Mouse (Mus musculus) heart, adult 2 months (tissue): ENCODE results near the gene Cubn. TPM values are rescaled to one million over a fixed set of nuclear protein-coding genes. Genes with fewer than 3 reads are reported as not detected.
A peak's percentile ranks its signal among the peaks of the same experiment; 100 is the strongest.

Source experiments
- DNase-seq, 2 experiments: peaks; one replicate each; pipeline ENCODE4 v3.0.0; 2021
- H3K27ac ChIP-seq: fragments of 200-600 bp; 2 replicates; pipeline ENCODE4 v1.8.1; 2022
- H3K27me3 ChIP-seq: fragments of 200-500 bp; 2 replicates; pipeline ENCODE4 v1.6.1; 2012; ENCODE audit warnings: mild to moderate bottlenecking, low read length, inconsistent platforms, mixed read lengths; ENCODE audit not compliant: control insufficient read depth, insufficient read depth
- H3K36me3 ChIP-seq: fragments of 200-500 bp; 2 replicates; pipeline ENCODE4 v1.6.1; 2012; ENCODE audit warnings: low read length, inconsistent platforms; ENCODE audit not compliant: control insufficient read depth, insufficient read depth
- H3K4me1 ChIP-seq: fragments of 200-500 bp; 2 replicates; pipeline ENCODE4 v1.6.1; 2011; ENCODE audit warnings: low read length; ENCODE audit not compliant: control insufficient read depth, insufficient read depth
- H3K4me3 ChIP-seq: fragments of 200-600 bp; 2 replicates; pipeline ENCODE4 v1.8.1; 2022
- H3K79me2 ChIP-seq: fragments of 200-500 bp; replicated peaks from 2 replicates; pipeline ENCODE4 v1.6.1; 2012; ENCODE audit warnings: mild to moderate bottlenecking, inconsistent platforms, low read length, moderate library complexity, mixed read lengths; ENCODE audit not compliant: control insufficient read depth, insufficient read depth
- H3K9ac ChIP-seq: fragments of 200-500 bp; 2 replicates; pipeline ENCODE4 v1.6.1; 2012; ENCODE audit warnings: low read depth, mild to moderate bottlenecking, control low read depth, inconsistent platforms, low read length, mixed read lengths
- CTCF ChIP-seq: fragments of 200-600 bp; IDR thresholded peaks from 2 replicates; pipeline ENCODE4 v1.8.1; 2022; ENCODE audit warnings: antibody characterized with exemption, mild to moderate bottlenecking, moderate library complexity
- EP300 ChIP-seq: fragments of 200-500 bp; IDR thresholded peaks from 2 replicates; pipeline ENCODE4 v1.6.1; 2011; ENCODE audit warnings: low read depth, low read length, control low read depth; ENCODE audit not compliant: insufficient read depth
- POLR2A ChIP-seq: fragments of 200-500 bp; IDR thresholded peaks from 2 replicates; pipeline ENCODE4 v1.6.1; 2011; ENCODE audit warnings: mild to moderate bottlenecking, low read depth, low read length, control low read depth; ENCODE audit not compliant: insufficient read depth
- WGBS: fragments of 180-500 bp; shearing (Covaris S2); methylation state at CpG from one replicate; pipeline ENCODE4 v1.1.7; 2018; 5-methylcytosine and 5-hydroxymethylcytosine counted together
- intact Hi-C: fragments of 180-260 bp; cut with DNase I; formaldehyde crosslinking; loops from one replicate; pipeline ENCODE4 v1.15.1; 2025
- polyA plus RNA-seq: library from polyadenylated mRNA; depleted of rRNA; stranded (reverse); fragments of >200 nt; gene quantifications from 2 replicates; pipeline ENCODE4 v1.2.3, GENCODE M21; 2012
- total RNA-seq, 2 experiments: library from RNA; stranded (reverse); gene quantifications; 2 replicates each; pipeline ENCODE4 v1.2.3; 2021

Gene Cubn
- total and polyA plus RNA-seq, 3 experiments, result 0.27 to 1.1 (median 0.81) TPM

- WGBS, result 96% methylated on average over 5 of the region's 5 CpGs
- intact Hi-C loops, result no loop called here
Measured at GRCm38 (mm10) chr2:13386631-13387030, 105.0 kb downstream of the Cubn start.

GRCm38 (mm10) chr2:13385542-13386345 lies 105.9 kb downstream of the Cubn start:
- Histone ChIP-seq H3K27me3 (no peaks in the 10 kb centered on the region), H3K9ac (no peak overlapping the region), H3K79me2 (no peaks in the 10 kb centered on the region), H3K4me1 (peaks cover 18% of the 10 kb centered on the region), H3K4me3 (no peak overlapping the region), H3K27ac (peak overlapping the region; percentile 90), H3K36me3 (peaks cover 15% of the 10 kb centered on the region)
- no peak for DNase-seq
- intact Hi-C loops, result loop anchor here (2.0 kb wide), 1 partner anchor 15 kb away; no protein-coding TSS in a partner anchor
- WGBS, result 25% methylated on average over 3 of the region's 3 CpGs
- TF ChIP-seq POLR2A (no peak), EP300 (no peak), CTCF (no peak)

More at GRCm38 (mm10) chr2:13386631-13387030, 105.0 kb downstream of the Cubn start:
- peaks cover 20% of the 10 kb centered on the region for H3K4me1 ChIP-seq
- H3K9ac ChIP-seq, result no peak overlapping the region
- no peak for DNase-seq
- no peaks in the 10 kb centered on the region for H3K27me3 ChIP-seq
- peak overlapping the region; percentile 90 for H3K27ac ChIP-seq
- H3K79me2 ChIP-seq, result no peaks in the 10 kb centered on the region
- H3K4me3 ChIP-seq, result no peak overlapping the region
- H3K36me3 ChIP-seq, result peaks cover 15% of the 10 kb centered on the region
- no peak for TF ChIP-seq EP300
- no peak for TF ChIP-seq POLR2A
- TF ChIP-seq CTCF, result no peak

- intact Hi-C loops, result loop anchor here (2.0 kb wide), 1 partner anchor 14 kb away; no protein-coding TSS in a partner anchor
- Histone ChIP-seq H3K27ac (peak overlapping the region; percentile 90), H3K9ac (no peak overlapping the region), H3K27me3 (no peaks in the 10 kb centered on the region), H3K79me2 (no peaks in the 10 kb centered on the region), H3K36me3 (peaks cover 11% of the 10 kb centered on the region), H3K4me1 (peaks cover 17% of the 10 kb centered on the region), H3K4me3 (no peak overlapping the region)
- DNase-seq, result peak; percentile 53 to 71
- TF ChIP-seq CTCF, result no peak
- peak; percentile 39; the same call in 1 of the 2 replicates for TF ChIP-seq POLR2A
- TF ChIP-seq EP300, result peak; percentile 88
- 30% methylated on average over 4 of the region's 4 CpGs for WGBS
Measured at GRCm38 (mm10) chr2:13384775-13385541, 106.7 kb downstream of the Cubn start.

- intact Hi-C loops, result no loop called here
- H3K27me3 ChIP-seq, result no peaks in the 10 kb centered on the region
Measured at GRCm38 (mm10) chr2:13376166-13376565, 115.4 kb downstream of the Cubn start.

GRCm38 (mm10) chr2:13373291-13373690 lies 118.3 kb downstream of the Cubn start:
- WGBS, result 82% methylated on average over 1 of the region's 1 CpGs
- TF ChIP-seq CTCF, result no peak
- no peak for TF ChIP-seq POLR2A
- H3K36me3 ChIP-seq, result peaks cover 5% of the 10 kb centered on the region
- DNase-seq, result no peak
- H3K4me1 ChIP-seq, result peaks cover 14% of the 10 kb centered on the region
- H3K4me3 ChIP-seq, result no peak overlapping the region
- intact Hi-C loops, result loop anchor here (5.0 kb wide), 2 partner anchors 39 to 199 kb away; partner anchors contain the start of gene Vim
- no peaks in the 10 kb centered on the region for H3K27me3 ChIP-seq
- H3K79me2 ChIP-seq, result no peaks in the 10 kb centered on the region
- H3K9ac ChIP-seq, result no peak overlapping the region
- peak overlapping the region; percentile 87 for H3K27ac ChIP-seq

More at GRCm38 (mm10) chr2:13376166-13376565, 115.4 kb downstream of the Cubn start:
- TF ChIP-seq CTCF, result no peak
- no peak for TF ChIP-seq EP300
- no peak for TF ChIP-seq POLR2A
- no peak overlapping the region for H3K27ac ChIP-seq
- H3K9ac ChIP-seq, result no peak overlapping the region
- peaks cover 10% of the 10 kb centered on the region for H3K4me1 ChIP-seq
- DNase-seq, result no peak
- H3K36me3 ChIP-seq, result peaks cover 2% of the 10 kb centered on the region; the same call in 1 of the 2 replicates
- no peak overlapping the region for H3K4me3 ChIP-seq
- 77% methylated on average over 4 of the region's 4 CpGs for WGBS
- H3K79me2 ChIP-seq, result no peaks in the 10 kb centered on the region
